Mouse (Mus musculus) CD4-positive, CD25-positive, alpha-beta regulatory T cell, adult 9 weeks (primary cell): Measurements from ENCODE around the gene Muc3a. TPM values are rescaled to one million over a fixed set of nuclear protein-coding genes. Genes with fewer than 3 reads are reported as not detected.

ENCODE experiments used
- polyA plus RNA-seq: library from polyadenylated mRNA; unstranded; fragments of 100-300 nt; shearing (Covaris generic); gene quantifications from one replicate; pipeline ENCODE4 v1.2.1, GENCODE M21; 2017

The Muc3a gene
- polyA plus RNA-seq: 1.6 TPM

DNA sequence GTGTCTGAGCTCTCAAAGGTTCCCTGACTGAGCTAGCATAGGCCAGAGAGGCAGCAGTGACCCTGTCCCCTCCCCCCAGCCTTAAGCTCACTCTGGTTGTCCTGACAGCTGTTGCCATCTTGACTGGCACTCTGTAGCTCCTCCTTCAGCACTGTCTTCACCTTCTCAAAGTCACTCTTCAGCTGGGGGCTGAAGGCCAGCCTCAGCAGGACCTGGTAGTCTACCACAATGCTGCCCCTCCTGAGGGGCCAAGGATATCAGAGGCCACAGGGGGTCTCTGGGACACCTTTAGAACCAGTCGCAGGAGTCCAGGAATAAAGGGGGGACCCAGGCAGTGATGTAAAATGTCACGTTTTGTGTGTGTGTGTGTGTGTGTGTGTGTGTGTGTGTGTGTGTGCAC, at the start of gene Muc3a:
Gene Muc3a (minus strand): TSS at position 101 of the 400 bp plus-strand sequence.

Other genes with a start within 250 kb of the Muc3a start
- not detected for gene Cldn15, start 245.8 kb downstream of the Muc3a start, polyA plus RNA-seq
- 8.0 TPM for gene Plod3, start 225.4 kb downstream of the Muc3a start, polyA plus RNA-seq
- gene Znhit1, start 224.4 kb downstream of the Muc3a start, polyA plus RNA-seq: 58.7 TPM
- gene Vgf, start 186.0 kb downstream of the Muc3a start, polyA plus RNA-seq: 0.33 TPM
- gene Ap1s1, start 166.3 kb downstream of the Muc3a start, polyA plus RNA-seq: 104 TPM
- gene Serpine1, start 140.1 kb downstream of the Muc3a start, polyA plus RNA-seq: not detected
- 24.4 TPM for gene Trim56, start 96.2 kb downstream of the Muc3a start, polyA plus RNA-seq
- gene Muc3, start 63.1 kb downstream of the Muc3a start, polyA plus RNA-seq: not detected
- 0.14 TPM for gene Ache, start 75.1 kb upstream of the Muc3a start, polyA plus RNA-seq
- gene Ufsp1, start 82.2 kb upstream of the Muc3a start, polyA plus RNA-seq: 2.7 TPM
- gene Srrt, start 95.3 kb upstream of the Muc3a start, polyA plus RNA-seq: 86.0 TPM
- 6.0 TPM for gene Trip6, start 102.0 kb upstream of the Muc3a start, polyA plus RNA-seq
- gene Slc12a9, start 121.2 kb upstream of the Muc3a start, polyA plus RNA-seq: 29.4 TPM
- not detected for gene Ephb4, start 137.7 kb upstream of the Muc3a start, polyA plus RNA-seq